Mouse (Mus musculus): Measurements from ENCODE around the gene 4930563M21Rik. TPM values are rescaled to one million over a fixed set of nuclear protein-coding genes. Genes with fewer than 3 reads are reported as not detected.
A peak's percentile ranks its signal among the peaks of the same experiment; 100 is the strongest.
"Not testable (repeated sequence)": the region's sequence is repeated elsewhere in the genome, so short reads cannot be mapped to it uniquely, and the experiment has no call there.

The 4930563M21Rik gene
- polyA plus RNA-seq (2015; fragmentation: Nextera tagmentation; extraction: Ambion mirVana) = not detected in 2 replicates

DNA sequence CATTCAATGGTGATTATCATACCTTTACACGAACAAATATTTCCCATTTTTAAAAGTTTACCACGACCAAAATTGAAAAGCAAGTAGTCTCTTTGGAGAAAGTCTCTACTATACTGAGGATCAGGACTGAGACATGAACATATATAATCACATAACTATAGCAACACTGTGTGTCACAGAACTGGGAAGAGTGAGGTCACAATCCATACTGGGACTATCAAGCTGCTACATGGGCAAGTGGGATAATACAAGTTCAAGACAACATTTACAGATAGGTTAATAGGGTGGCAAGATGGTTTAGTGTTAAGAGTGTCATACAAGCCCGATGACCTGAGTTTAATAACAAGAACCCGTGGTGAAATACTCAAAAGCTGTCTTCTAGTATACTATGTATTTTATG is at the start of gene 4930563M21Rik:
Gene 4930563M21Rik, minus strand, starts transcription at position 101 of the 400 bp plus-strand sequence.
- Histone ChIP-seq H3K4me3 (no peak within 1 kb of the TSS), H3K27ac (no peak within 1 kb of the TSS), H3K27me3 (replicated peaks) (no peaks in the 10 kb centered on the region), H3K4me1 (no peaks in the 10 kb centered on the region), H3K9me3 (no peaks in the 10 kb centered on the region), H3K4me2 (no peak within 1 kb of the TSS), H3K9ac (no peak within 1 kb of the TSS), H3K36me3 (replicated peaks) (no peaks in the 10 kb centered on the region)
- ATAC-seq (replicated peaks) = no peak
- 79% methylated on average over 4 of the region's 4 CpGs for WGBS

DNA sequence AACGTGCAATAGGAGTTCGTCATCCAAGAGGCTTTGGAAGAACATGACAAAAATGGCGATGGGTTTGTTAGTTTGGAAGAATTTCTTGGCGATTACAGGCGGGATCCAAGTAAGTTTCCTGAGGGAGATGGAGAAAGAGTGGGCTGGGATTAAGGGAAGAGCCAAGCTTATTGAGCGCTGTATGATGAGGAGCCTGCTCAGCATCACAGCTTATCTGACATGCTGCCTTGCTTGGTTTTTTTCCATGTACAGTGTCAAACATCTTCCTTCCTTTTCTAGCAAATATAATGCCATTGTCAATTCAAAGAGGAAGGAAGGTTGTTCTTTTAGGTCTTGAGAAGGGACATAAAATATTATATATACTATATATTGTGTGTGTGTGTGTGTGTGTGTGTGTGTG is 45.8 kb upstream of the 4930563M21Rik start:
- no peak overlapping the region for H3K9ac ChIP-seq
- 96% methylated on average over 6 of the region's 6 CpGs for WGBS
- no peaks in the 10 kb centered on the region for H3K27me3 ChIP-seq (replicated peaks)
- H3K27ac ChIP-seq = no peak overlapping the region
- peaks cover 53% of the 10 kb centered on the region for H3K36me3 ChIP-seq (replicated peaks)
- H3K4me2 ChIP-seq = no peak overlapping the region
- no peak for ATAC-seq (replicated peaks)
- no peaks in the 10 kb centered on the region for H3K4me1 ChIP-seq
- H3K4me3 ChIP-seq = no peak overlapping the region
- no peaks in the 10 kb centered on the region for H3K9me3 ChIP-seq

DNA sequence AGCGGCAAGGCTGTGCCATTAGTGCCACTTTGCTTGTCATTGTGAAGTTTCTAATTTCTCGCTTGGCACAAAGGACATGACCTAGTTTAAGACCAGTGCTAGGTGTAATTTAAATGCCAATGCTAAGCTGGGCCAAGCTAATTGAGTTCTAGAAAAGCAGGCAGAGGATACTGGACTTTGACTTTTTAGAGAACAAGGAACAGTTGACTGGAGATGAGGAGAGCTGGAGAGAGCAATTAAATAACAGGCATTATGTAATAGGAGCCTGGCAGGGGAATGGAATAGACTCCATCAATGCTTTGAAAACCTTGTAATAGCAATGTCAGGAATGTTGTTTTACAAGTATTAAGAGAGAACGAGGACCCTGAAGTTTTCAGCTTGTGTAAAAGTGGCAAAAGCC is 43.4 kb upstream of the 4930563M21Rik start:
- H3K36me3 ChIP-seq (replicated peaks) = peaks cover 31% of the 10 kb centered on the region; the same call in 1 of the 2 replicates
- WGBS = 82% methylated on average over 3 of the region's 3 CpGs

DNA sequence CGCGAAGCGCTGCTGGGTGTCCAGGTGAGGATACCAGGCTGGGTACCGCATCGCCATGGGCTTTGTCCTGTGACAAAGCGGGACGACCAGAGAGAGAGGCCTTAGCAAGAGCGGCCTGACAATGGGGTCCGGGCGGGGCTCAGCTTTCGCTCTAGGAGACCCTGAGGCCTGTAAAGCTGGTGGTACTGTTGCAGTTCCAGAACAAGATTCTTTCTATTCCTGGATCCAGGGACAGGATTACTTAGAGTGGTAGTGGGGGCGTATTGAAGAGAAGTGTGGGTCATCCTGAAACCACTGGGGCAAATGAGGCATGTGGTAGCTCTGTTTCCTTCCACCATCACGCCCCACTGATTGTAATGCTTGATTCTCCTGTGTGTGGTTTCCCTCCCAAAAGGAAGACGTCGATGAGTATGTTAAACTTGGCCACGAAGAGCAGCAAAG is 31.9 kb upstream of the 4930563M21Rik start:
- Histone ChIP-seq H3K4me2 (peak overlapping the region; percentile 64), H3K9me3 (no peaks in the 10 kb centered on the region), H3K27me3 (replicated peaks) (no peaks in the 10 kb centered on the region), H3K4me1 (peaks cover 18% of the 10 kb centered on the region), H3K27ac (peak overlapping the region; percentile 97), H3K36me3 (replicated peaks) (peaks cover 7% of the 10 kb centered on the region; the same call in 1 of the 2 replicates), H3K9ac (peak overlapping the region; percentile 97), H3K4me3 (peak overlapping the region; percentile 74)
- WGBS = under 1% methylated on average over 16 of the region's 16 CpGs
- ATAC-seq (replicated peaks) = peak; percentile 85

More for the DNA sequence above, 43.4 kb upstream of the 4930563M21Rik start:
- H3K9ac ChIP-seq = no peak overlapping the region
- no peak for ATAC-seq (replicated peaks)
- H3K4me2 ChIP-seq = no peak overlapping the region
- no peaks in the 10 kb centered on the region for H3K27me3 ChIP-seq (replicated peaks)
- no peaks in the 10 kb centered on the region for H3K9me3 ChIP-seq
- no peaks in the 10 kb centered on the region for H3K4me1 ChIP-seq
- H3K27ac ChIP-seq = no peak overlapping the region
- H3K4me3 ChIP-seq = no peak overlapping the region

DNA sequence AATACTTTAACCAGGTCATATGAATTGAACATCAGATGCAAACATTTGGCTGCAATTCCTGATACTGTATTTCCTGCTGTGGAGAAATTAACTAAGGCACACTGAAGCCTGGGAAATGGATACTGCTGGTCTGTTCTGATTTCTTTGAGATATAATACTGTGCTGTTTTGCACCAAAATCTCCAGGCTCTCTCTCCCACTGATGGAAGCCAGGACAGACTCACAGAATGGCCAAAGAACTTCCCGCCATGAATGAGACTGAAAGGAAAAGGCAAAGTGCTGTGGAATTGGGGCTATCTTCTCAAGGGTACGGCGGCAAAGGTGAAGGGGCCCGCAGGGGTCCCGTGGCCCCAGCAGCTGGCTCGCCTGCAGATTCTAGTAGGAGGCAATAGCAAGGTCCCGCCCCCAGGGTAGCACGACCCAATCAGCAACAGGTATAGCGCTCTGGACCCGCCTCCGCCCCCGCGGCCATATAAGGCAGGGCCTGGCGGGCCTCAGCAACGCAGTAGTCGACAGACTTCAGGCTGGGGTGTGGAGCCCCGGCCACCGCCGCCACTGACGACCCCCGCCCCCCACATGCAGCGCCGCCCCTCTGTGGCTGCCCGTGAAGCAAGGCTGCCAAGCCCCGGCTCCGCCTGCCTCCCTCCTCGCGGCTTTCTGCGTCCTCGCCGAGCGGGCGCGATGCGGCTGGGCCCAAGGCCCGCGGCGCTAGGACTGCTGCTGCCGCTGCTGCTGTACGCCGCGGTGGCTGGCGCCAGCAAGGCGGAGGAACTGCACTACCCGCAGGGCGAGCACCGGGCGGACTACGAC is 31.2 kb upstream of the 4930563M21Rik start, which contains the start of gene Rcn2:
Gene Rcn2, plus strand, starts transcription at position 474 of the 809 bp plus-strand sequence.
- peak; percentile 100 for ATAC-seq (replicated peaks)
- peak within 1 kb of the TSS; percentile 64 for H3K4me2 ChIP-seq
- H3K27me3 ChIP-seq (replicated peaks) = no peaks in the 10 kb centered on the region
- WGBS = under 1% methylated on average over 48 of the region's 49 CpGs
- H3K27ac ChIP-seq = peak within 1 kb of the TSS; percentile 97
- peak within 1 kb of the TSS; percentile 97 for H3K9ac ChIP-seq
- no peaks in the 10 kb centered on the region for H3K9me3 ChIP-seq
- H3K4me1 ChIP-seq = peaks cover 18% of the 10 kb centered on the region
- H3K4me3 ChIP-seq = peak within 1 kb of the TSS; percentile 74
- H3K36me3 ChIP-seq (replicated peaks) = peaks cover 7% of the 10 kb centered on the region; the same call in 1 of the 2 replicates

DNA sequence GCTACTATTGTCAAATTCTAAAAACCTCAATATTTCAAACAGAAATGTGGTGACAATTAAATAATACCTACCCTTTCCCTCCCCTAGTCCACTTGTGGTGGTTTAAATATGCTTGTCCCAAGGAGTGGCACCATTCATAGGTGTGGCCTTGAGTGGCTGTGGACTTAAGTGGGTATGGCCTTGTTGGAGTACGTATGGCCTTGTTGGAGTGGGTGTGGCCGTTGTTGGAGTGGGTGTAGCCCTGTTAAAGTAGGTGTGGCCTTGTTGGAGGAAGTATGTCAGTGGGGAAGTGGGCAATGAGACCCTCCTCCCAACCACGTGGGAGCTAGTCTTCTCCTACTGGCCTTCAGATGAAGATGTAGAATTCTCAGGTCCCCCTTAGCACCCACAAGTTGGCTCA is 21.9 kb upstream of the 4930563M21Rik start:
- no peak overlapping the region for H3K4me3 ChIP-seq
- H3K4me1 ChIP-seq = no peaks in the 10 kb centered on the region
- no peak overlapping the region for H3K9ac ChIP-seq
- no peak for ATAC-seq (replicated peaks)
- H3K27ac ChIP-seq = no peak overlapping the region
- no peaks in the 10 kb centered on the region for H3K9me3 ChIP-seq
- 75% methylated on average over 3 of the region's 3 CpGs for WGBS
- H3K27me3 ChIP-seq (replicated peaks) = no peaks in the 10 kb centered on the region
- no peaks in the 10 kb centered on the region for H3K36me3 ChIP-seq (replicated peaks)
- H3K4me2 ChIP-seq = no peak overlapping the region

DNA sequence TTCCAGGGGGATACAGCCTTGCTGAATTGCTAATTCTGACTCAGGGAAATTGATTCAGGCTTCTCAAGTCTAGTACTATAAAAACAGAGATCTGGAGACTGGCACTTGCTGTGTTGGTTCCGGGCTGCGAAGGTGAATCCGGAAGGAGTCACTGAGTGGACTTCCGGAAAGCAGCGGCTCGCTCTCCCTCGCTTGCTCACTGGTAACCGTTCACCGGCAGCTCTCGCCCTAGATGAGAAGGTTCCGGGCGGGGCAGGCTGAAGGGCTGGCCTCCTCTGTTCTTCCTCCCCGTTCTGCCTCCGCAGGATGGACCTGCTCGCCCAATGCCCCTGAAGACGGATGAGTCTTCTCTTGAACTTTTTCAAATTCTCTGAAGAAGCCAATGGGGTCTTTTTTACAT is 16.9 kb upstream of the 4930563M21Rik start:
- WGBS = 88% methylated on average over 16 of the region's 16 CpGs
- no peaks in the 10 kb centered on the region for H3K9me3 ChIP-seq
- H3K4me3 ChIP-seq = no peak overlapping the region
- ATAC-seq (replicated peaks) = no peak
- H3K9ac ChIP-seq = no peak overlapping the region
- no peak overlapping the region for H3K27ac ChIP-seq
- H3K4me2 ChIP-seq = no peak overlapping the region
- no peaks in the 10 kb centered on the region for H3K27me3 ChIP-seq (replicated peaks)
- no peaks in the 10 kb centered on the region for H3K4me1 ChIP-seq
- no peaks in the 10 kb centered on the region for H3K36me3 ChIP-seq (replicated peaks)

DNA sequence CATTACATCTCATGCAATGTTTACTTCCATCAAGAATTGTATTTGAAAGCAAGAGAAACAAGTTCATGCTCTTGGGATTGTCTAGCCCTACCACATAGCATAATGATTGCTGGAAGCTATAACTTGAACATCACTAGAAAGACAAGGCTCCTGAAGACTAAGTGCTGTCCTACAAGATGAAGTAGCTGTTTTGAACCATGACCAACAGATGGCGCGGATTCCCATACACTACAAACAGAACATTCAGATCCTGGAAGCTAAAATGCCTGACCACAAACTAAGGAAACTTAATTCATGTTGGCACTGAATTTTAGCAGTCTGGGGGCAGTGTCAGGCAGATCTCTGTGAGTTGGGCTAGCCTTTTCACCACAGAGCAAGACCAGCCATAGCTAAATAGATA is 14.4 kb upstream of the 4930563M21Rik start:
- Histone ChIP-seq H3K4me2 (no peak overlapping the region), H3K9ac (no peak overlapping the region), H3K9me3 (no peaks in the 10 kb centered on the region), H3K27ac (no peak overlapping the region), H3K36me3 (replicated peaks) (no peaks in the 10 kb centered on the region), H3K4me1 (no peaks in the 10 kb centered on the region), H3K4me3 (no peak overlapping the region), H3K27me3 (replicated peaks) (no peaks in the 10 kb centered on the region)
- 68% methylated on average over 2 of the region's 2 CpGs for WGBS
- ATAC-seq (replicated peaks) = no peak

DNA sequence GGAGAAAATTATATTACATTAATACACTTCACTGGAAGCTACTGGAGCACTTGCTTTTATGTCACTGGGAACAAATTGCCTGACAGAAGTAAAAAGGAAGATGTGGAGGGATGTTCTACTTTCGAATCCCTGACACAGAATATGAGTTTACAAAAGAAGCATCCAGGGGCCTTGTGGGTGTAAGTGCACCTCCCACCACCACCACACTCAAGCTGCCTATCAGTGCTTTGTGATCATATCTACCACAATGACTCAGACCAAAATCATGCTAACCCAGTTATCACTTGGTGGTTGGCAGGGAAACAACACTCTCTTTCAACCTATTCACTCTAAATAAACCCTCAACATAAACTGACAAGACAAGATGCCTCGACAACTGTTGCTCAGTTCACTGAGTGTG is 5.7 kb downstream of the 4930563M21Rik start:
- not testable (repeated sequence) for H3K4me1 ChIP-seq; H3K27me3 ChIP-seq (replicated peaks); ATAC-seq (replicated peaks); H3K9ac ChIP-seq; H3K9me3 ChIP-seq; H3K4me3 ChIP-seq; H3K4me2 ChIP-seq; H3K27ac ChIP-seq; H3K36me3 ChIP-seq (replicated peaks)
- WGBS = 33% methylated on average over 1 of the region's 2 CpGs

DNA sequence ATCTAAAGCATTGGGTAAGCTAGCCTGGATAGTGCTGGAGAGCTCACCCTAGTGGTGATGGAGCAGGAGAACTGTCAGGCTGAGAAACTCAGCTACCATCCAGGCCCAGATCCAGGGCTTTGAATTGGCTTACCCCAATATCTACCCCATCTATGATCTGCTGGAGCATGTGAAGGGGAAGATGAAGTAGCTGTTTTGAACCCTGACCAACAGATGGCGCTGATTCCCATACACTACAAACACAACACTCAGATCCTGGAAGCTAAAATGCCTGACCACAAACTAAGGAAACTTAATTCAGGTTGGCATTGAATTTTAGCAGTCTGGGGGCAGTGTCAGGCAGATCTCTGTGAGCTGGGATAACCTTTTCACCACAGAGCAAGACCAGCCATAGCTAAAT is 63.5 kb downstream of the 4930563M21Rik start:
- WGBS = 18% methylated on average over 1 of the region's 1 CpGs
- no peaks in the 10 kb centered on the region for H3K27me3 ChIP-seq (replicated peaks)
- H3K4me3 ChIP-seq = no peak overlapping the region
- no peak overlapping the region for H3K4me2 ChIP-seq
- H3K4me1 ChIP-seq = no peaks in the 10 kb centered on the region
- no peaks in the 10 kb centered on the region for H3K9me3 ChIP-seq
- no peak overlapping the region for H3K9ac ChIP-seq
- no peak overlapping the region for H3K27ac ChIP-seq
- H3K36me3 ChIP-seq (replicated peaks) = no peaks in the 10 kb centered on the region
- ATAC-seq (replicated peaks) = no peak

DNA sequence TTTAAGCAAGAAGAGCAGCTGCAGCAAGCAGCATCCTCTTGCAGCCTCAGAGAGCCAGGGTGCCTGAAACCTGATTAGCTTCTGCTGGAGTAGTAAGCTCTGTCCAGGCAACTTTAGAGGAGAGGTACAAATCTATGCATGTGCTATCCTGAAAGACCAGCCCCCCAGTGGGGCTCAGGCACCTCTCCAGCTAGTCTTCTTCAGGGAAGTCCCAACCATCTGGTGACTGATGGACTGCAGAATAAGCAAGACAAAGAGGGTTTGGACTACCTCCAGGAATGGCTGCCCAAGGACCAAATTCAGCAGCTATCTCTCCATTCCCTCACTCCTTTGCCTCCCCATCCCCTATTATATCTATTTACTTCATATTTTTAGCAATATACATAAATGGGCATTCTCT is 69.0 kb downstream of the 4930563M21Rik start:
- H3K27me3 ChIP-seq (replicated peaks) = no peaks in the 10 kb centered on the region
- H3K4me2 ChIP-seq = no peak overlapping the region
- H3K4me1 ChIP-seq = peaks cover 17% of the 10 kb centered on the region
- no peak overlapping the region for H3K4me3 ChIP-seq
- H3K36me3 ChIP-seq (replicated peaks) = no peaks in the 10 kb centered on the region
- no peak overlapping the region for H3K9ac ChIP-seq
- ATAC-seq (replicated peaks) = no peak
- H3K27ac ChIP-seq = no peak overlapping the region
- H3K9me3 ChIP-seq = no peaks in the 10 kb centered on the region

DNA sequence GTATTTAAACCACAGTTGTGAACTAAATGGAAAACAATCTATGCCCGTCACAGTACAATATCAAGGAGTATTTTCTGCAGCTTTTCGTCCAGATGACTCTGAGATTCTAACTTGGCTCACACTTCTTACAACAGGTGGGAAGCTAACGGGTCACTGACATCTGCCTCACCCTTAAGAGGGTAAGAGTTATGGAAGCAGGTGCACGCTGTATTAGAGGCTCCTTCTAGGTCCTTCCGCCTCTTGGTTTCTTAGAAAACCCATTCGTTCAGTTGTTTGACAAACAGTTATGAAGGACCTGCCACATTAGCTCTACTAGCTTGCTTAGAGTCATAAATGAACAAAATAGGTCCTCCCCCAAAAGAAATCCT is 71.7 kb downstream of the 4930563M21Rik start:
- Histone ChIP-seq H3K9ac (peak overlapping the region; percentile 82), H3K4me1 (peaks cover 19% of the 10 kb centered on the region), H3K9me3 (no peaks in the 10 kb centered on the region), H3K4me3 (peak overlapping the region; percentile 79), H3K27ac (peak overlapping the region; percentile 85; the same call in 1 of the 2 replicates), H3K4me2 (peak overlapping the region; percentile 70), H3K36me3 (replicated peaks) (no peaks in the 10 kb centered on the region), H3K27me3 (replicated peaks) (no peaks in the 10 kb centered on the region)
- WGBS = 63% methylated on average over 6 of the region's 6 CpGs
- no peak for ATAC-seq (replicated peaks)

Data from midbrain, embryonic 15.5 days (tissue).